Mouse (Mus musculus) T-helper 1 cell (primary cell): ENCODE results near the gene Zswim7.

Experiments used
- in situ Hi-C: fragments of 300-600 bp; cut with MboI, MseI; formaldehyde crosslinking; loops from one replicate; pipeline ENCODE4 v1.15.1; 2025; ENCODE audit warnings: high pct_unique_total_duplicates

Zswim7 gene

GRCm38 (mm10) chr11:62280675-62281600, at the start of gene Zswim7, which contains the start of gene Ttc19:
Zswim7 (minus strand) TSS chr11:62281375.
Ttc19 (plus strand) TSS chr11:62281473.
- in situ Hi-C loops = loop anchor here (5.0 kb wide), 1 partner anchor 324 kb away; the partner anchor contains the start of gene Specc1

DNA sequence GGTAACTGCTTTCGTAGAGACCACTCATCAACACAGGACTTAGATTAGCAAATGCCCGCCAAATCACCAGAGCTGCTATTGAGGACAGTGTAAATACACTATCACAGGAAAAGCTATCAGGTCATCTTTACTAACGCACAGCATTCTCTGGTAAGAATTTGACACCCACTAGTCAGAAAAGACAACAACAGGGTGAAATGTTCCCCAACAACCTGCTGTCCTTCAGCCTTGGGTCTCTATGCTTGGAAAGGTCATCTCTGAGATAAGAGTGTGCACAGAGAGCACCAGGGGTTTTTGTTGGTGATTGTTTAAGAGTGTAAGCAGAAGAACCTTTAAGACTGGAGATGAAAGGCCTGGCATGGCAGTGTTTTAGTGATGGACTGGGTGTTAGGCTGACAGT, 42.5 kb upstream of the Zswim7 start:
- in situ Hi-C loops = no loop called here

DNA sequence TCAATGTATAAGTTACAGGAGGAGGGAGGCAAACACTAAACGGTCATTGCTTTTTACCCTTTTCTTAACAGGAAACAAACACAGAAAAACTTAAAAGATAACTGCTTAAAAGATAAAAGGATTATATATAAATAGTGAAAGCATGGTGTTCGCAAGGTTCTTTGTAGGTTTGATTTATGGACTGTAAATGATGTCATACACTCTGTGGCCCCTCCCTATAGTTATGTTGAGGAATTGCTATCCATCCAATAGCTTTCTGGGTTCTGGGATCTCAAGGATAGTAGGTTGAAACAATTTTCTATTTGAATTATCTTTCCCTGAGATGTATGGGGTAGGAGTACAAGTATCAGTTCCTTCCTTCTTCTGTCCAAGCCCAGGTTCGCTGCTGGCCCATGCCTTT, 38.9 kb upstream of the Zswim7 start:
- in situ Hi-C loops = no loop called here

- in situ Hi-C loops = no loop called here
These were observed 36.6 kb upstream of the Zswim7 start for GRCm38 (mm10) chr11:62317746-62318145.

GRCm38 (mm10) chr11:62314984-62315383, 33.8 kb upstream of the Zswim7 start:
- in situ Hi-C loops = no loop called here

GRCm38 (mm10) chr11:62309296-62309695, 28.1 kb upstream of the Zswim7 start:
- in situ Hi-C loops = no loop called here

- in situ Hi-C loops = no loop called here
These were observed 24.7 kb upstream of the Zswim7 start for GRCm38 (mm10) chr11:62305866-62306265.

GRCm38 (mm10) chr11:62298883-62299282, 17.7 kb upstream of the Zswim7 start:
- in situ Hi-C loops = no loop called here

GRCm38 (mm10) chr11:62294121-62294520, 12.9 kb upstream of the Zswim7 start:
- in situ Hi-C loops = no loop called here

GRCm38 (mm10) chr11:62287700-62288099, 6.5 kb upstream of the Zswim7 start:
- in situ Hi-C loops = no loop called here

DNA sequence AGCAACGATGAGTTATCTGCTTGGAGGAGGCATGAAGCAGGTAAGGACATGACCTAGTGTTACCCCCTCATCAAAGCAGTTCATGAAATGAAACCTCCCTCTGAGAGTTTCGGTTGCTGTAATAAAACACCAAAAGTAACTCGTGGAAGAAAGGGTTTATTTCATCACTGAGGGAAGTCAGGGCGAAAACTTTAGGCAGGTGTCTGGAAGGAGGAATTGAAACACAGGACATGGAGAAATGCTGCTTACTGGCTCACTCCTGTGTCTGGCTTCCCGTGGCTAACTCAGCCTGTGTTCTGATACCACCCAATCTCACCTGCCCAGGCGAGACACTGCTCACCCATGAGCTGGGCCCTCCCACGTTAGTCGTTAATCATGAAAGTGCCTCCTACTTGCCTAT, 3.8 kb upstream of the Zswim7 start:
- in situ Hi-C loops = no loop called here

- in situ Hi-C loops = loop anchor here (5.0 kb wide), 1 partner anchor 327 kb away; the partner anchor contains the start of gene Specc1
These were observed 2.8 kb upstream of the Zswim7 start for GRCm38 (mm10) chr11:62284020-62284419.

DNA sequence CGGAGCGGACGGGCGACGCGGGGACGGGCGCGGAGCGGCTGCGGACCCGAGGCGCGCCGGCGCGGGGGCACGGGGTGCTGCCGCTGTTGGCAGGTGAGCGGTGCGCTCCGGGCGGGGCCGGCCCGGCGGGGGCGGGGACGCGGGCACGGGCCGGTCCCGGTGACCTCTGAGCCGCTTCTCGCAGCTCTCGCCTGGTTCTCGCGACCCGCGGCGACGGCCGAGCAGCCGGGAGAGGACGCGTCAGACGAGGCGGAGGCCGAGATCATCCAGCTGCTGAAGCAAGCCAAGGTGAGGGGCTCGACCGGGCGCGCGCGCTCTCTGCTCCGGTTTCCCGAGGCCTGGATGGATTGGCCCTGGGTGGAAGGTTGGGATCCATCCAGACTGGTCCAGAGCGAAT, 424 bp upstream of the Zswim7 start:
- in situ Hi-C loops = loop anchor here (5.0 kb wide), 1 partner anchor 324 kb away; the partner anchor contains the start of gene Specc1

DNA sequence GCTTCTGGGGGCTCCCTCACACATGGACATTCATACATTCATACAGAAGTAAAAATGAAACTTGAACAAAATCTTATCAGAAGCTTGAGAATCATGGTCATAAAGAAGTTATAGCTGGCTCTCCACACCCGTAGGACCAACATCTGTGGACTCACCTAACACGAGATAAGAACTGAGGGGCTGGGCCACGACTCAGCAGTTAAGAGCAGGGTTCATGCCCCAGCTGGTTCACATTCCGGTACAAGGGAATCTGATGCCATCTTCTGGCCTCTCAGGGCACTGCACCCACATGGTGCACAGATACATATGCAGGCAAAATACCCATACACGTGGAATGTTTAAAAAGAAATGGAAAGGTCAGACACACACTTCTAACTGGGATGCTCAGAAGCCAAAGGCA, 3.1 kb downstream of the Zswim7 start:
- in situ Hi-C loops = loop anchor here (5.0 kb wide), 2 partner anchors 151 to 231 kb away; no protein-coding TSS in a partner anchor

- in situ Hi-C loops = loop anchor here (5.0 kb wide), 2 partner anchors 150 to 230 kb away; no protein-coding TSS in a partner anchor
These were observed 4.1 kb downstream of the Zswim7 start for GRCm38 (mm10) chr11:62277086-62277485.

DNA sequence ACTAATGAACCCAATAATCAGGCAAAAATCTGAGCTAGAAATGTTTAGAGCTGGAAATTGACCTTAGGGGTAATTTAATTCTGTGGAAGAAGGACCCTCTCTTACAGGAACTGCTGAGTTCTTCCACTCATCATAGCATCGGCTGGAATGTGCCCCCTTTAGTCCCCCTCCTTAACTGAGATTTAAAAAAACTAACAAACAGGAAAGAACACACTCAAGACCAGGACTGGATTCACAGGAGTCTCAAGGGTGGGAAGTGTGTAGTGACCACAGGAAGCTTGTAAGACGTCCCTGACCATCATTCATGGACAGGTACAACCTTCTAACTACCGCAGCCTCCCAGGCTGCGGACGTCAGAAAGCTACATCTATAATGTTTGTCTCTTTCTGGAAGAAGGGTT, 10.3 kb downstream of the Zswim7 start:
- in situ Hi-C loops = no loop called here

GRCm38 (mm10) chr11:62269097-62269496, 12.1 kb downstream of the Zswim7 start:
- in situ Hi-C loops = no loop called here

- in situ Hi-C loops = no loop called here
These were observed 12.8 kb downstream of the Zswim7 start for GRCm38 (mm10) chr11:62268381-62268780.

DNA sequence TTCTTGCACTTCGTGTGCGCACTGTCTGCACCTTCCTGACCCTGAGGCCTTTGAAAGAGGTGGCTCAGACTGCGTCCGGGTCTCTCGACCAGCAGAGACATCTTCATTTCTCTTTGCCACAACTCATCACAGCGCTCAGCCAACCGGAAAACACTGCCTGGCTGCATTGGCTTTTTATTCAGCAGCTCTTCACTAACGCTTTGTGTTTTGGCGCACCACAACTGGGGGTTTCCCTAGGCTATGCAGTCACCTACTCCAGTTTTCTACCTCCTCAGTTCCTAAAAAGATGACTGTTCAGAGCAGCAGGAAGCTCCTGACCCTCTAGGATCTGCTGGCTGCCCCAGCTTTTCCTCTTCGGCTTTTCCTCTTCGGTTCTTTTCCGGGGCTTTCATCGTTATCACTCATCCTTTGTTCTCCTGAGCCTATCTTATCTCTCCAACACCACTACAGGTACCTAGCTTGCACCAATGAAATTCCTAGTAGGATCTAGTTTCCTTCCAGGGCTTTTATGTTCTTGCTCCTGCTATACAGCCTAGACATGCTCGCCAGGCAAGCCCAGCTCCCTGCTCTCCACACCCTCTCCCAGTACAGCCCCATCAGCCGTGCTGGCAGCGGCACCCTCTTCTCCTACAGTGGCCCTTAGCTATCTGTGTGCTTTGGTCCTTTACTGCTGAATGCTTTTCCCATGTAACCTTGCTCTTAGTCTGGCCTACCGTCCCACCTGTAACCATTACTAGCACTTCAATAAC, 14.5 kb downstream of the Zswim7 start:
- in situ Hi-C loops = no loop called here

GRCm38 (mm10) chr11:62265642-62266041, 15.5 kb downstream of the Zswim7 start:
- in situ Hi-C loops = no loop called here

DNA sequence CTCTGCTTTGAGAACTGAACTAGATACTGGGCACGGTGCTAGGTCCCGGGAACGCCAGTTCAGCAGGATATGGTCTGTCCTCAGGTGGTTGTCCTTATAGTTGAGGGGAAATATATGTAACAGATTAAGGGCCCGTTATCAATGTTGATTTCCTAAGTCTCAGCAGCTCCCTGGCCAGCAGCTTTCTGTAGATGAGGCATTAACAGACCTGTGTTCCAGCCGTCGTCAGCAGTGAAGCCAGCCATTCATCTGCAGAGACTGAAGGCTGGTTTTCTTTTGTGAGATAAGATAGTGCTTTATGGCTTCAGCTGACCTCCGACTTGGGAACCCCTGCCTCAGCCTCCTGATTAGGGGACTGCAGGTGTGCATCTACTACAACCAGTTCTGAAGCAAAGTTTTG, 17.2 kb downstream of the Zswim7 start:
- in situ Hi-C loops = no loop called here

GRCm38 (mm10) chr11:62263599-62263998, 17.6 kb downstream of the Zswim7 start:
- in situ Hi-C loops = no loop called here
